Mouse (Mus musculus): Measurements from ENCODE around the gene BC025920. TPM values are rescaled to one million over a fixed set of nuclear protein-coding genes. Genes with fewer than 3 reads are reported as not detected.
A peak's percentile ranks its signal among the peaks of the same experiment; 100 is the strongest.

Gene BC025920
- total and polyA plus RNA-seq, 2 experiments: 0.55 to 0.56 TPM

DNA sequence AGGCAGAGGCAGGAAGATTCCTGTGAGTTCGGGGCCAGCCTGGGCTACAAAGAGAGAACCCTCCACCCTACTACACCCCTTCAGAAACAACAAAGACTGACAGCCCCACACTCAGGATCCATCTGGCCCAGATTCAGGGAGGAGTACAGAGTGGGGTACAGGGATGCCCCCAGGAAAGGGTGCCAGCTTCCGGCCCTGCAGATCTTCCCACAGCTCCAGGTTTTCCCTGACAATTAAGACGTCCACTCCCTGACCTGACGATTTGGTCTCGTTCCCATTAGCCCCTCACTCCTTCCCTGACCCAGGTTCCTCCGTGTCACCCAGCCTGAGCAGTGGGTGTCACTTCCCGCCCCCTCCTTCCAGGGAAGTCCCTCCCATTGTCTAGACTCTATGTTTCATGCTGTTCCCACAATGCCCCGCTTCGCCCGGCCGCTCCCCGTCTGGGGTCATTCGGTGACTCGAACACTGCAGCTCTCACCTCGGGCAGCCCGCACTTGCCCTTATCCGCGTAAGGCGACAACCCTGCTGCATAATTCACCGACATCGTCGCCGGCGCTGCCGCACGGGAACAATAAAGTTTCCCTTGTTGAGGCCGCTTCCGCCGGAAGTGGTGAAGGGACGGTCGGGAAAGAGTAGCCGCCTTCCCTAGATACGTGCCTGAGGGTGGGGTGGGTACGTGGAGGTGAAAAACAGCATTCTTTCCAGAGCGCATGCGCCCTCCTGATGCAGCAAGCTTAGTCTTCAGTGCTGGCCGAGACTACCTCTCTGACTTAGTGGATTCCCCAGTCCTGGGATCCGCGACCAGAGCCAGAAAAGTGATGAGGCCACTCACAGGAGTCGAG, 21.1 kb downstream of the BC025920 start, which contains the start of gene Sirt6:
TSS of gene Sirt6 (minus strand) at position 804 of the 842 bp plus-strand sequence.
- H3K79me2 ChIP-seq (ENCODE audit: control insufficient read depth, insufficient read depth, low read length): no peaks in the 10 kb centered on the region
- H3K9ac ChIP-seq (ENCODE audit: low read depth, low read length): peak within 1 kb of the TSS; percentile 82
- DNase-seq (ENCODE audit: extremely low read depth, low read depth, low spot score): peak; percentile 83
- H3K27ac ChIP-seq (replicated peaks; ENCODE audit: insufficient read depth, low read depth, low read length): peak within 1 kb of the TSS; percentile 65
- peaks cover 3% of the 10 kb centered on the region; the same call in 1 of the 2 replicates for H3K4me1 ChIP-seq (ENCODE audit: control insufficient read depth, insufficient read depth, low read length)
- no peaks in the 10 kb centered on the region for H3K27me3 ChIP-seq (ENCODE audit: control insufficient read depth, insufficient read depth, low read length)
- 5% methylated on average over 40 of the region's 40 CpGs for WGBS
- TF ChIP-seq POLR2A (IDR thresholded peaks at IDR 0.05; ENCODE audit: extremely low read depth, insufficient read depth, low read length) (no peak; the same call in 1 of the 2 replicates), CTCF (IDR thresholded peaks at IDR 0.05; ENCODE audit: low read depth, low read length) (no peak)
- no peaks in the 10 kb centered on the region for H3K36me3 ChIP-seq (ENCODE audit: control insufficient read depth, insufficient read depth, low read length)
- H3K4me3 ChIP-seq (ENCODE audit: insufficient read depth, low read depth, low read length): peak within 1 kb of the TSS; percentile 84

DNA sequence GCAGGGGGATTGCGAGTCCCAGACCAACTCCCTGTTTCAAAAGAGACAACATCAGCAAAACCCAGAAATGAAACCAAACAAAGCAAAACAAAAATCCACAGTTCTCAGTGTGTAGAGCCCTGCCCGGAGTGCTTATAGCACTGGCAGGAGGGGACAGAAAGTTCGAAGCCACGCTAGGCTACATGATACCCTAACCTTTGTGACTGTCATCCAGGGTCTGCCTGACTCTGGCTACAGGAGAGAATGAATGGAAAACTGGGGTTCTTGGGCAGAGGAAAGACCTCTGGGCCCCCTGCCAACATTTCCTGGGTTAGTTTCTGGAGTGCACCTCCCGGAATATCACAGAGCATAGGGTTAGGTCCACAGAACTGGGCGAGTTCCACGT, 21.8 kb downstream of the BC025920 start:
- no peak for DNase-seq (ENCODE audit: extremely low read depth, low read depth, low spot score)
- peak overlapping the region; percentile 62 for H3K27ac ChIP-seq (replicated peaks; ENCODE audit: insufficient read depth, low read depth, low read length)
- H3K27me3 ChIP-seq (ENCODE audit: control insufficient read depth, insufficient read depth, low read length): no peaks in the 10 kb centered on the region
- TF ChIP-seq POLR2A (IDR thresholded peaks at IDR 0.05; ENCODE audit: extremely low read depth, insufficient read depth, low read length) (no peak), CTCF (IDR thresholded peaks at IDR 0.05; ENCODE audit: low read depth, low read length) (no peak)
- peak overlapping the region; percentile 84 for H3K4me3 ChIP-seq (ENCODE audit: insufficient read depth, low read depth, low read length)
- H3K79me2 ChIP-seq (ENCODE audit: control insufficient read depth, insufficient read depth, low read length): no peaks in the 10 kb centered on the region
- peak overlapping the region; percentile 52 for H3K9ac ChIP-seq (ENCODE audit: low read depth, low read length)
- WGBS: 36% methylated on average over 7 of the region's 7 CpGs
- no peaks in the 10 kb centered on the region for H3K36me3 ChIP-seq (ENCODE audit: control insufficient read depth, insufficient read depth, low read length)
- peaks cover 3% of the 10 kb centered on the region; the same call in 1 of the 2 replicates for H3K4me1 ChIP-seq (ENCODE audit: control insufficient read depth, insufficient read depth, low read length)

DNA sequence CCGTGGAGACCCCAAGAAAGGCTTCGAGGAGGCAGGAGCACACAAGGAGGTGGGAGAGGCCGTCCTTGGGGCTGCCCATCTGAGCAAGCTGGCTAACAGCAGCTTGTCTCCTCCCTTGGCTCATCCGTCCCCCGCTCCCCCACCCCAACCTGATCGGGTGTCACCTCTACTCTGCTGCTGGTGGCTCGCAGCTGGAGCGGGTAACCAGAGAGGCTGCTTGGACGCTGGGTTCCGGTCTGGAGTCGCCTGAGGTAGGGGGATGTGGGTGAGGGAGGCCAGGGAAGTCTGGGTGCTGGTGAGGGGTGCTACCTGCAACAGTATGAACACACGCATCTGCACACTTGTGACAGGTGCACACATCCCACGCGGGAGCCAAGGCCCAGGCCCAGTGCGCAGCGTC, 22.3 kb downstream of the BC025920 start, which contains the start of gene Ankrd24:
TSS of gene Ankrd24 (plus strand) at position 151 of the 400 bp plus-strand sequence.
- no peaks in the 10 kb centered on the region for H3K36me3 ChIP-seq (ENCODE audit: control insufficient read depth, insufficient read depth, low read length)
- H3K27ac ChIP-seq (replicated peaks; ENCODE audit: insufficient read depth, low read depth, low read length): peak within 1 kb of the TSS; percentile 65
- H3K79me2 ChIP-seq (ENCODE audit: control insufficient read depth, insufficient read depth, low read length): no peaks in the 10 kb centered on the region
- H3K4me3 ChIP-seq (ENCODE audit: insufficient read depth, low read depth, low read length): peak within 1 kb of the TSS; percentile 84
- peak within 1 kb of the TSS; percentile 82 for H3K9ac ChIP-seq (ENCODE audit: low read depth, low read length)
- no peaks in the 10 kb centered on the region for H3K27me3 ChIP-seq (ENCODE audit: control insufficient read depth, insufficient read depth, low read length)
- 88% methylated on average over 16 of the region's 16 CpGs for WGBS
- no peak for DNase-seq (ENCODE audit: extremely low read depth, low read depth, low spot score)
- H3K4me1 ChIP-seq (ENCODE audit: control insufficient read depth, insufficient read depth, low read length): peaks cover 3% of the 10 kb centered on the region; the same call in 1 of the 2 replicates
- TF ChIP-seq POLR2A (IDR thresholded peaks at IDR 0.05; ENCODE audit: extremely low read depth, insufficient read depth, low read length) (no peak), CTCF (IDR thresholded peaks at IDR 0.05; ENCODE audit: low read depth, low read length) (no peak)

DNA sequence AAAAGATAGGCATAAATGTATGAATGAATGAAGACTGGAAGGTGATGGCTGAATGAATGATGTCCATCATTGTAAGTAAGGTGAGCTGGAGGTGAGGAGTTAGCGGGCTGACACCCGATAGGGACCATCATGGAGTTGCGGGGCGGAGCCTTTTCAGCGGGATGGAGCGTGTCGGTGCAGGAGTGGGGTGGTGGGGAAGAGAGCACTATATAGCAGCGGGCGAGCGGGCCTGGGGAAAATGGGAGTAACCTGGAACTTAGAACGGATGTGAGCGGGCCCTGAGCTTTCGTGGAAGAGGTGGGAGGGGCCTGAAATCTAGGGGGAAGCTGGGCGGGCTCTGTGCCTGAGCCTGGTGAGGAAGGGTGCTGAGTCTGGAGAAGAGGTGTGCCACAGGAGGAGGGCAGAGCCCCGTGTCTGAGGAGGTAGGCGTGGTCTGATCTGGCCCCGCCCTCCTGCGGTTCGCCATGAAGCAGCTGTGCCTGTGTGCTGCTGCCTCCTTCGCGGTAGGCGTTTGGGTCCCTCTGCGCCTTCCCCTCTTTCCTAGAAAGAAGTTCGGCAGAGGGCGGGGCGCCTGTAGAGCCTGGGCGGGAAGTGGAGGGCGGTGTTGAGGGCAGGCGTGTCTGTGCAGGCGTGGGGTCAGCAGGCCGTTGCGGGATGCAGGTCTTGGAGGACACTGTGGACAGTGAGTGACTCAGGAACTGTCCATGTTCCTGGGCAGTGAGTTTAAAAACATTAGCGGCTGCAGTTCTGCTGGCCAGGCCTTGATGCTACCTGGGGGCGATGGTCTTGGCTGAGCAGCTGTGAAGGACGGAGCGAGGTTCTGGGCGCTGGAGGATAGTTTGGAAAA, 27.4 kb downstream of the BC025920 start:
- no peak overlapping the region for H3K27ac ChIP-seq (replicated peaks; ENCODE audit: insufficient read depth, low read depth, low read length)
- no peak for TF ChIP-seq POLR2A (IDR thresholded peaks at IDR 0.05; ENCODE audit: extremely low read depth, insufficient read depth, low read length)
- TF ChIP-seq CTCF (IDR thresholded peaks at IDR 0.05; ENCODE audit: low read depth, low read length): no peak
- no peaks in the 10 kb centered on the region for H3K36me3 ChIP-seq (ENCODE audit: control insufficient read depth, insufficient read depth, low read length)
- peak overlapping the region; percentile 34; the same call in 1 of the 2 replicates for H3K4me3 ChIP-seq (ENCODE audit: insufficient read depth, low read depth, low read length)
- H3K9ac ChIP-seq (ENCODE audit: low read depth, low read length): peak overlapping the region; percentile 0; the same call in 1 of the 2 replicates
- 9% methylated on average over 37 of the region's 37 CpGs for WGBS
- DNase-seq (ENCODE audit: extremely low read depth, low read depth, low spot score): peak; percentile 50
- H3K27me3 ChIP-seq (ENCODE audit: control insufficient read depth, insufficient read depth, low read length): no peaks in the 10 kb centered on the region
- H3K4me1 ChIP-seq (ENCODE audit: control insufficient read depth, insufficient read depth, low read length): no peaks in the 10 kb centered on the region
- no peaks in the 10 kb centered on the region for H3K79me2 ChIP-seq (ENCODE audit: control insufficient read depth, insufficient read depth, low read length)

DNA sequence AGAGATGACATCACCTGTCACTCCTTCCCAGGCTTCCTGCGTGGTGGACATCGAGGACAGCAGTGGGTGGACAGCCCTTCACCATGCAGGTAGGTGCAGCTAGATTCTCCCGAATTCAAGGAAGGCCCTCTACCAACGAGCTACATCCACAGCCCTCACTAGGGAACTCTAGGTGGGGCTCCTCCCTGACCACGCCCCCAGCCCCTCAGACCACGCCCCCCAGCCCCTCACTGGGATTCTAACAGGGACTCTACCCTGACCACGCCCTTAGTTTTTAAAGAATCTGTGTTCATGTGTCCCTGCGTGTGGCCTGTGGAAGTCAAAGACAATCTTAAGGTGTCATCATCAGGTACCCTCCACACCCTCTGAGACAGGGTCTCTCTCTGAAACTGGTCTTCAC, 30.3 kb downstream of the BC025920 start:
- H3K27me3 ChIP-seq (ENCODE audit: control insufficient read depth, insufficient read depth, low read length): no peaks in the 10 kb centered on the region
- no peaks in the 10 kb centered on the region for H3K79me2 ChIP-seq (ENCODE audit: control insufficient read depth, insufficient read depth, low read length)
- no peak for DNase-seq (ENCODE audit: extremely low read depth, low read depth, low spot score)
- H3K36me3 ChIP-seq (ENCODE audit: control insufficient read depth, insufficient read depth, low read length): no peaks in the 10 kb centered on the region
- no peaks in the 10 kb centered on the region for H3K4me1 ChIP-seq (ENCODE audit: control insufficient read depth, insufficient read depth, low read length)
- no peak for TF ChIP-seq CTCF (IDR thresholded peaks at IDR 0.05; ENCODE audit: low read depth, low read length)
- TF ChIP-seq POLR2A (IDR thresholded peaks at IDR 0.05; ENCODE audit: extremely low read depth, insufficient read depth, low read length): no peak
- WGBS: 32% methylated on average over 8 of the region's 8 CpGs
- H3K27ac ChIP-seq (replicated peaks; ENCODE audit: insufficient read depth, low read depth, low read length): no peak overlapping the region
- no peak overlapping the region for H3K9ac ChIP-seq (ENCODE audit: low read depth, low read length)
- no peak overlapping the region for H3K4me3 ChIP-seq (ENCODE audit: insufficient read depth, low read depth, low read length)

All from liver, adult 2 months (tissue).